Mouse (Mus musculus) embryo, embryonic 11 days (tissue): ENCODE data around the gene Elf2.

ENCODE experiments used
- DNase-seq: peaks from one replicate; pipeline ENCODE4 v3.0.0-alpha.2; 2015

Gene Elf2

DNA sequence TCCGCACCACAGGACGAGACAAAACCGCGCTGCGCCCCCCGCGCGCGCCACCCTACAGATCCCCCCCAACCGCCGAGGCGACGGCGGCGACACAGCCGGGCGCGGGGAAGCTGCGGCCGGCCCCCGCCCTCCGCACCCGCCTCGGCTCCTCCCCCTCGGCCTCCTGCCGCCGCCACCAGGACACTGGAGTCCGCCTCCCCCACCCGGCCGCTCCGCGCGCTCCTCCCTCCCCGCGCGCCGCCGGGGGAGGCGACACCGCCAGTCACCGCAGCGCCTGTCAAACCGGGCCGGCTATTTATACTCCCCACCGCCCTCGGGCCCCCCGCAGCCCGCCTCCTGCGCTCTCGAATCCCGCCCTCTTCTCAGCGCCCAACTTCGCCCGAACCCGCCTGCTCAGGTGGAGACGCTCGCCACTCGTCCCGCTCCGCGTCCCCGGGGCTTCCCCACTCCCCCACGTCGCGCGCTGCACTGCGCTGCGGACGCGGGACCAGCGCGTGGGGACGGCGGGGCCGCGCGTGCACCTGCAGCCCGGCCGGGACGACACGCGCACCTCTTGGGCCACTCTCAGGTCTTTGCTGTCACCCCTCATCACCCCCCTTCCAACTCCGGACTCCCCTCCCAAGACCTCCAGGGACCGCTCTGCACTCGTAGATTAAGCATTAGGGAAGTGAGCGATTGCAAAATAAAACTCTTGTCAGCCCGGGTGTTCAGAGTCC, at the start of gene Elf2:
Gene Elf2 (minus strand): TSS at position 112 of the 716 bp plus-strand sequence.
- peak; percentile 92 for DNase-seq

- DNase-seq, result peak; percentile 57
Observed at GRCm38 (mm10) chr3:51388904-51389303, 48.4 kb upstream of the Elf2 start.

GRCm38 (mm10) chr3:51387868-51388381, 47.5 kb upstream of the Elf2 start:
- DNase-seq, result no peak

GRCm38 (mm10) chr3:51387134-51387451, 46.6 kb upstream of the Elf2 start:
- no peak for DNase-seq

DNA sequence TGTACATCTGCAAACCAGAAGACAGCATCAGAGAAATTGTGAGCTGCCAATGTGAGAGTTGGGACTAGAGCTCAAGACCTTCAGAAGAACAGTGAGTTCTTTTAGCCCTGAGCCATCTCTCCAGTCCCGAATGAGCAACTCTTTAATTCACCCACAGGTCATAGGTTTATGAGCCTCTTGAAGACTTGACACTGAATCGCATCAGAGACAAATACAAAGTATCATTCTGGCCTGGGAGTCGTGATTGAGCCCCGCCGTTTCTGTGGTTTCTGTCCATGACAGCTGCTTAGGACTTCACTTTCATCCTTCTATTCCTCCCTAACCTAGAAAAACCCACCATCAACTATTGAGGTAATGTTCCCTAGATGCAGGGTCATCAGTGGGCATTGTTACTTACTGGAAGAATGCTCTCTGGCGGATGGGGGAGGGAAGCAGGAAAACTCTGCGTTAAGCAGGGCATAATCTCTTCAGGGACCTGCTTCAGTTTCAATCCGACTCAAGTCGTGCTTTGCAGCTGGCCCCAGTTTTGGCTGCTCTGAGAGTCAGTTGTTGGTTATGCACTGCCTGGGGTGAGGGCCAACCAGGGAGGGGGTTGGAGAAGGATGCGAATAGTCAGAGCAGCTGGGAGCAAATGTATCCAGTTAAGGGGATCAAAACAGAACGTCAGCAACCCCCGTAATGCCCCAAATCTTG, 46.1 kb upstream of the Elf2 start:
- DNase-seq, result no peak

DNA sequence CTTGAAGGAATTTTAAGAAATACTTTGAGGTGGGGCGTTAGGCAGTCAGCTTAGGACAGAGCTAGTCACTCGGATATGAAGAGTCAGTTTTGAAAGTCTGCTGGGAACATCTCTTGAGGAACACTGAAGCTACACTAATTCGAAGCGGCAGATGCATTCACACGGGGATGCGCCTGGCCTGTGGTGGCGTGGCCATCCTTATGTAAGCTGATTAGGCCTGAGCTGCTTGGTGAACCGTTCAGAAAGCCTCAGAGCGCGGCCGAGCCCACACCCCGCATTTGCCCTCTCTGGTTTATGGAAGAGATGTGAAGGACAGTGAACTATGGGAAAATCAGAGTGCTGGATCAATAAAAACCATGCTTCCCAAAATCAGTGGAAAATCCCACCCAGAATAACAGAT, 42.9 kb upstream of the Elf2 start:
- peak; percentile 37 for DNase-seq

DNA sequence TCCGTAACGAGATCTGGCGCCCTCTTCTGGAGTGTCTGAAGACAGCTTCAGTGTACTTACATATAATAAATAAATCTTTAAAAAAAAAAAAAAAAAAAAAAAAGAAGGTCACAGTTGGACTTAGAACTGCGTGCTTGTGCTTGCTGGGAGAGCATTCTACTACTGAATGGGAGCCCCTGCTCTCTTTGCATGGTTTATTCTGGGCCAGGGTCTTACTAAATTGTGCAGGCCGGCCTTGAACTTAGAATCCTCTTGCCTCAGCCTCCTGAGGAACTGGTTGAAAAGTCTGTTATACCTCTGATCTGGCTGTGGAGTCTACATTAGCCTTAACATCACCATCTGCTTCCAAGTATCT, 40.2 kb upstream of the Elf2 start:
- no peak for DNase-seq

DNA sequence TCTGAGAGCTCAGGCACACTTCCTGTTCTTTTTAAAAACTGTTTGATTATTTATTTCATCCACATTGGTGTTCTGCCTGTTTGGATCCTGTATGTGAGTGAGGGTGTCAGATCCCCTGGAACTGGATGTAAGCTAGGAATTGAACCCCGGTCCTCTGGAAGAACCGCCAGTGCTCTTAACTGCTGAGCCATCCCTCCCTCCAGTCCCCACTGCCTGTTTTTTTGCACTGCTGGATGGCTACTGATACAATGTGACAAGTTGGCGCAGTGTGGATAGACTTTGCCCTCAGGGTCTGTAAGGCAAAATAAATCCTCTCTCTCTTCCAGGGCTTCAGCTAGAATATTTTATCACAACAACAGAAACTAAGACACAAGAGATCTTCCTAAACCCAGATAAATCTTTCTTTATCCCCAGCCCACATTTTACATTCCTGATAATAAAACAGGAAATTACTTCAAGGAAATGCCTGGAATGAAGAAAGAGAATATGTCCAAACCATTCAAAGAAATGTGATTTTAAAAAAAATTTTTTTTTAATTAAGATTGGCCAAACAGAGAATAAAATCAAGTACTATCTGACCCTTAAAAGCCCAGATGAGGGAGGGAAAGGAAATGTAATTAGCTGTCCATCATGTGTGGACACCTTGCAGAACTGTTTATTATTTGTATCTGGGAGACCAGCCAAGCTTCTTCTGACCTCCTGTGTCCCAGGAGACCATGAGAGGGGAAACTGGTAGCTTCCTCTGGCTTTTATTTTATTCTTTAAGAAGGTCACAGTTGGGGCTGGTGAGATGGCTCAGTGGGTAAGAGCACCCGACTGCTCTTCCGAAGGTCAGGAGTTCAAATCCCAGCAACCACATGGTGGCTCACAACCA, 39.6 kb upstream of the Elf2 start:
- no peak for DNase-seq

DNA sequence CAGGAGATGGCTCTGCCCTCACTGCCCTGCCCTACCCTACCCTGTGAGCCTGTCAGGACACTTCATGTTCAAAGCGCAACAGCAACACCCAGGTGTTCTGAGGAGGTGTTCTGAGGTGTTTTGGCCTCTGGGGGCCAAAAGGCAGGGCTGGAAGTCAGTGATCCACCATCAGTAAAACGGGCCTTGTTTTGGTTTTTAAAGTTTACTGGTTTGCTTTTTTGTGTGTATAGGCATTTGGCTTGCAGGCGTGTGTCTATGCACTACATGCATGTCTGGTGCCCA, 38.1 kb upstream of the Elf2 start:
- no peak for DNase-seq

- DNase-seq, result peak; percentile 77
Observed at GRCm38 (mm10) chr3:51377878-51378664, 37.6 kb upstream of the Elf2 start.

- peak; percentile 44 for DNase-seq
Observed at GRCm38 (mm10) chr3:51375307-51376265, 35.1 kb upstream of the Elf2 start.

GRCm38 (mm10) chr3:51373544-51373943, 33.1 kb upstream of the Elf2 start:
- DNase-seq, result no peak

DNA sequence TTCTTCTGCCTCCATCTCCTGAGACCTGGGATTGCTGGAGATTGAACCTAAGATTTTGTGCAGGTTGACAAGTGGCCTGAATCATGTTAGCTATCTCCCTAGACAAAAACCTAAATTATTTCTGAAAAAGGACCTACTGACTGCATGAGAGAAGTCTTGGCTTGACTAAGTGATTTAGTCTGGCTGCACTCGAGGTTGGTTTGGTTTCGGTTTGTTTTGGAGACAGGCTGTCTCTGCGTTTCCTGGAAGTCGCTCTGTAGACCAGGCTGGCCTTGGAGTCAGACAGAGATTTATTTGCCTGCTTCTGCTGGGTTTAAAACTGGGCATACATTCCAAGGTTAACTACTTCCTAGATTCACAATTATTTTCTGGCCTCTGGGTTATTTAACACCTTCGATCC, 32.4 kb upstream of the Elf2 start:
- DNase-seq, result no peak

- DNase-seq, result no peak
Observed at GRCm38 (mm10) chr3:51371826-51372225, 31.4 kb upstream of the Elf2 start.

DNA sequence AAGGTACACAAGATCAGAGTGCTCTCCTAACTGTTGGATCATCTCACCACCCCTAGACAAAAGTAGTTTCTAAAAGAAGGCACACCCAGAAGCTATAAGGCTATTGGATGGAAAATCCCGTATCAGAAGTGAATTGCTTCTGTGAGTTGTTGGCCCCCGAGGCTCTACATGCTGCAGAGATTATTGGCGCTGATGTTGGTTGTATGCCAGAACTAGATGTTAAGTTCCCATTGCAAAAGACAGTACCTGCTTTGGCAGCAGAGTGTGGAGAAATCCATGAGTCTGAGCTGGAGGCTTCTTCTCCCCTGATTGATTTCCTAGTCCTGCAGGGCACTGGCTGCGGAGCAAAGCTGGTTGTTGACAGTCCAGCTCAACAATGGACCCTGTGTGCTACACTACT, 27.5 kb upstream of the Elf2 start:
- DNase-seq, result no peak

DNA sequence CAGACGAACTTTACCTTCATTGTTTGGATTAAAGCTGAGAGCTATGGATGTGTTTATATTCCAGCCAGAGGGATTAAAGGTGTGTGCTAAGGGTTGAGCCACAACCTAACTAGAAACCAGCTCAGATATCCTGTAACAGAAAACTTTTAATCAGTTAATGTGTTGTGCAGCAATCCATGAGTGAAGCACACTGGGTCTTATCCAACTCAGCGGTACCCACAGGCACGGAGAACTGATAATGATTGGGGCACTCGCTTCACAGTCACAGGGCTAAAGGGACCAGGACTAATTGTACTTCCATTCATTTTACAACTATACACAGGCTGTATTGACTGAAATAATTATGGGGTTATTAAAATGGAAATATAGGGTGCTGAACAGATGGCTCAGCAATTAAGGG, 26.5 kb upstream of the Elf2 start:
- no peak for DNase-seq

GRCm38 (mm10) chr3:51365517-51365882, 25.0 kb upstream of the Elf2 start:
- no peak for DNase-seq

DNA sequence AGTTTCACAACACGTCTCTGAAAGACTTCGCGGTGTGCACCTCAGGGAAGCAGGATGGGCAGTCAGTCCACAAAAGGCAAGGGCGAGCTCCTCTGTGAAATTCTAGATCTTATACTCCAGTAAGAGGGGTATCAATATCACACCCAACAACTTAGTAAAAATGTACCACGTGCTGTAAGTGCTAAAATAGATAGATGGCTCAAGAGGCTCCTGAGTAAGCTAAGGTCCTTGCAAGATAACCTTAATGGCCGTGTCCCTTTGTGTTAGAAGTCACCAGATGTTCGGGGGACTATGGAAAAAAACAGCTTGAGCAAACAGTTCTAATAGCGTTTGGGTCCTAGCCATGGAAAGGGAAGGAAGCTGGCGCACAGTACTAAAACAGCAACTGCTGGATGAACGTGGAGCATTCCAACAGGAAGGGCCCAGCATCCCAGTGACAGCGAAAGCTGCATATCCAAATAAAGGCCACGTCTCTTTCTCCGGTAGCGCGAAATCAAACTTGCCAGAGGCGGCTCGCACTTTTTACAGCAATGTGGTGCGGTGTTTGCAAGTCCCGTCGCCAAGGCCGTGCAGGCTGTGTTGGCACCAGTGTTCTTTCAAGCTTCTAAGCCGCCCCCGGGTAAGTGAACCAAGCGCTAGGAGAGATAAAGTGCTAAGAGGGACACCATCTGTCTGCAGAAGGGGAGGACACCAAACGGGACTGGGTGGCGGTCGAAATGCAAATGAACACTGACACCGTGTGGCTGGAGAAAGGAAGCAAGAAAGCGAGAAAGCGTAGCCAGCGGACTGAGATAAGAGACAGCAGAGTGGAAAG, 24.4 kb upstream of the Elf2 start:
- peak; percentile 87 for DNase-seq

DNA sequence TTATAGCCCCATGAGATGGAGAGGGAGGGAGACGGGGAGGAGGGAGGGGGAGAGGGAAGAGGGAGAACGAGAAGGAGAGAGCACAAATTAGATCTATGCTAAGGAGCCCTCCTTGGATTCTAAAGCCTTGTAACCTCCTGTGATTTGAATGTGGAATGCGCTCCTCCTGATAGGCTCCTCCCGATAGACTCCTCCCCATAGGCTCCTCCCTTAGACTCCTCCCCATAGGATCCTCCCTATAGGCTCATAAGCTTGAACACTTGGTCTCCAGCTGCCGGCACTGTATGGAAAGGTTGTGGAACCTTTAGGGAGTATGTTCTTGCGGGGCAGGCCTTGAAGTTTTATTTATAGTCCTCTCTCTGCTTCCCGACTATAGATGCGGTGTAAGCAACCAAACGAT, 20.6 kb upstream of the Elf2 start:
- peak; percentile 50 for DNase-seq

- DNase-seq, result no peak
Observed at GRCm38 (mm10) chr3:51359558-51360307, 19.3 kb upstream of the Elf2 start.
